24 mouse cellular contexts compared by ENCODE assay signal in genomic region chr4:154081974-154082373, GRCm38 (mm10). TPM values are rescaled to one million over a fixed set of nuclear protein-coding genes. Genes with fewer than 3 reads are reported as not detected.
DNase-seq lines count a peak whose midpoint lies in the region; ATAC-seq and TF ChIP-seq lines count a peak whose summit lies in the region.
"Had no signal": no experiment of that assay in that cellular context is flagged by ENCODE, and none has a peak within 500 bp of the region (broad histone marks: within the 10 kb centered on the region; RNA-seq: fewer than 3 reads in every experiment).

No protein-coding gene starts in this region.

- TF ChIP-seq POLR2A in ES-Bruce4 (IDR thresholded peaks at IDR 0.05; ENCODE audit: insufficient read depth, low read length) = no peak

- H3K27ac ChIP-seq in ES-Bruce4 (ENCODE audit: insufficient read depth, low read length) = peak overlapping the region; percentile 72
- H3K27ac ChIP-seq in ES-E14 (ENCODE audit: insufficient read depth, low read depth, low read length, poor library complexity, severe bottlenecking) = peak overlapping the region; percentile 76
- H3K27ac ChIP-seq in embryonic facial prominence, embryonic 14.5 days (replicated peaks; ENCODE audit: low read depth, low read length) = no peak overlapping the region; the same call in 1 of the 2 replicates
- no peak overlapping the region for H3K27ac ChIP-seq in limb, embryonic 13.5 days
- H3K27ac ChIP-seq: forebrain, embryonic 13.5 days; heart, embryonic 13.5 days; hindbrain, embryonic 15.5 days had no signal

- H3K4me1 ChIP-seq in ES-Bruce4 (ENCODE audit: control insufficient read depth, insufficient read depth, low read length) (peaks cover 7% of the 10 kb centered on the region), ES-E14 (ENCODE audit: control insufficient read depth in 2 of 2, insufficient read depth in 2 of 2, low read length in 2 of 2, poor library complexity in 1 of 2) (peaks cover 6 to 22% of the 10 kb centered on the region in 2 experiments)
- H3K4me1 ChIP-seq in embryonic facial prominence, embryonic 14.5 days (ENCODE audit: control insufficient read depth, insufficient read depth, low read length) = 0 out of 2 replicates have a peak, but pooled peaks cover 4% of the 10 kb centered on the region
- H3K4me1 ChIP-seq in limb, embryonic 13.5 days = no peaks in the 10 kb centered on the region; the same call in 1 of the 2 replicates
- H3K4me1 ChIP-seq: forebrain, embryonic 13.5 days; heart, embryonic 13.5 days had no signal

- H3K36me3 ChIP-seq in ES-Bruce4 (ENCODE audit: control insufficient read depth, insufficient read depth, low read length, poor library complexity, severe bottlenecking) = no peaks in the 10 kb centered on the region
- H3K36me3 ChIP-seq in ES-E14 (ENCODE audit: control insufficient read depth, insufficient read depth, low read length, poor library complexity, severe bottlenecking) = no peaks in the 10 kb centered on the region
- no peaks in the 10 kb centered on the region for H3K36me3 ChIP-seq in embryonic facial prominence, embryonic 14.5 days (ENCODE audit: control insufficient read depth, insufficient read depth, low read length)
- H3K36me3 ChIP-seq in limb, embryonic 13.5 days = no peaks in the 10 kb centered on the region
- H3K36me3 ChIP-seq: heart, embryonic 13.5 days; hindbrain, embryonic 15.5 days had no signal

- ATAC-seq in embryonic facial prominence, embryonic 14.5 days (ENCODE audit: low read depth) = no peak
- no peak for ATAC-seq in limb, embryonic 13.5 days (ENCODE audit: low FRiP score, low read depth)
- ATAC-seq: activated CD4-positive, CD25-positive, alpha-beta regulatory T cell, adult 4 months; forebrain, embryonic 13.5 days; forebrain, postnatal 0 days; intestine, embryonic 16.5 days had no signal

- TF ChIP-seq CTCF in ES-Bruce4 (IDR thresholded peaks at IDR 0.05; ENCODE audit: low read depth, low read length) = no peak

- H3K4me2 ChIP-seq in embryonic facial prominence, embryonic 14.5 days (ENCODE audit: low read depth, low read length) = peak overlapping the region; percentile 43; the same call in 1 of the 2 replicates
- 0 out of 2 replicates have a peak overlapping the region, but pooled peaks have one; percentile 48 for H3K4me2 ChIP-seq in limb, embryonic 13.5 days (replicated peaks)
- H3K4me2 ChIP-seq: forebrain, embryonic 13.5 days; heart, embryonic 13.5 days had no signal

- H3K9me3 ChIP-seq in ES-Bruce4 (replicated peaks; ENCODE audit: control insufficient read depth, insufficient read depth, low read length, poor library complexity, severe bottlenecking) (no peaks in the 10 kb centered on the region), ES-E14 (ENCODE audit: control insufficient read depth, insufficient read depth, low read depth, low read length) (no peaks in the 10 kb centered on the region)
- no peaks in the 10 kb centered on the region for H3K9me3 ChIP-seq in embryonic facial prominence, embryonic 14.5 days (ENCODE audit: control insufficient read depth, low read length)
- H3K9me3 ChIP-seq in limb, embryonic 13.5 days = 0 out of 2 replicates have a peak, but pooled peaks cover 4% of the 10 kb centered on the region
- H3K9me3 ChIP-seq: forebrain, embryonic 13.5 days; heart, embryonic 13.5 days; hindbrain, embryonic 15.5 days had no signal

- in situ Hi-C loops in ES-E14 (cut with MboI; ENCODE audit: low sequenced_read_pairs in 2 of 2, unreplicated experiment in 2 of 2) = no loop called here

- WGBS in embryonic facial prominence, embryonic 14.5 days = 13% methylated on average over 1 of the region's 1 CpGs
- WGBS in limb, embryonic 13.5 days = 9% methylated on average over 1 of the region's 1 CpGs

- H3K9ac ChIP-seq in ES-Bruce4 (ENCODE audit: low read depth, poor library complexity, severe bottlenecking) (peak overlapping the region; percentile 10; the same call in 1 of the 2 replicates), ES-E14 (ENCODE audit: insufficient read depth, low read depth, low read length, poor library complexity, severe bottlenecking) (peak overlapping the region; percentile 19; the same call in 1 of the 2 replicates)
- no peak overlapping the region for H3K9ac ChIP-seq in embryonic facial prominence, embryonic 14.5 days (ENCODE audit: low read depth, low read length)
- no peak overlapping the region for H3K9ac ChIP-seq in limb, embryonic 13.5 days
- H3K9ac ChIP-seq: forebrain, embryonic 13.5 days; forebrain, postnatal 0 days; heart, embryonic 13.5 days; hindbrain, embryonic 15.5 days had no signal

- TF ChIP-seq EP300 in ES-Bruce4 (IDR thresholded peaks at IDR 0.05; ENCODE audit: insufficient read depth, low read depth, low read length) = peak; percentile 81

- H3K27me3 ChIP-seq in ES-Bruce4 (ENCODE audit: control insufficient read depth, insufficient read depth, low read length, poor library complexity, severe bottlenecking) = no peaks in the 10 kb centered on the region
- H3K27me3 ChIP-seq in embryonic facial prominence, embryonic 14.5 days (replicated peaks; ENCODE audit: control insufficient read depth, insufficient read depth, low read length) = peaks cover 33% of the 10 kb centered on the region
- peaks cover 77% of the 10 kb centered on the region for H3K27me3 ChIP-seq in limb, embryonic 13.5 days

- peak; percentile 76 for DNase-seq in ES-E14 (ENCODE audit: low read depth, low spot score)
- no peak for DNase-seq in embryonic facial prominence, embryonic 14.5 days (ENCODE audit: low spot score)
- no peak for DNase-seq in gastrocnemius, postnatal 25 days
- no peak for DNase-seq in thymus, postnatal 36 days
- DNase-seq in thymus, adult 18-20 months = no peak
- DNase-seq: adrenal gland, postnatal 14 days; cerebellum, adult 11-12 months; cerebellum, adult 9-10 months; forebrain, postnatal 0 days; gastrocnemius, postnatal 14 days; heart, postnatal 36 days had no signal

- H3K4me3 ChIP-seq in ES-Bruce4 (ENCODE audit: low read depth, low read length) (peak overlapping the region; percentile 26), ES-E14 (ENCODE audit: insufficient read depth in 1 of 2, low read depth in 1 of 2, low read length in 2 of 2, poor library complexity in 1 of 2, severe bottlenecking in 1 of 2) (peak overlapping the region; percentile 51 to 61)
- H3K4me3 ChIP-seq in embryonic facial prominence, embryonic 14.5 days (ENCODE audit: low read depth, low read length) = peak overlapping the region; percentile 33; the same call in 1 of the 2 replicates
- H3K4me3 ChIP-seq in limb, embryonic 13.5 days = no peak overlapping the region; the same call in 1 of the 2 replicates
- H3K4me3 ChIP-seq: forebrain, embryonic 13.5 days; heart, embryonic 13.5 days had no signal

TF ChIP-seq in ES-E14, 5 proteins besides CTCF, POLR2A, EP300 and RAD21:
- no peak for TF ChIP-seq CHD2 (IDR thresholded peaks at IDR 0.05; ENCODE audit: low read depth, low read length)
- no peak for TF ChIP-seq ZC3H11A (IDR thresholded peaks at IDR 0.05; ENCODE audit: borderline replicate concordance, low read depth, low read length)
- no peak for TF ChIP-seq HCFC1 (IDR thresholded peaks at IDR 0.05; ENCODE audit: borderline replicate concordance, insufficient read depth, low read length)
- no peak for TF ChIP-seq ZNF384 (IDR thresholded peaks at IDR 0.05; ENCODE audit: low read depth, low read length)
- no peak for TF ChIP-seq MAFK (IDR thresholded peaks at IDR 0.05; ENCODE audit: insufficient read depth, low read depth, low read length)

RNA-seq across cellular contexts. Expression of gene Ccdc27, which starts 39.5 kb away (rescaled TPM):
- not detected in 2 replicates for polyA plus RNA-seq in ES-Bruce4 (2011; ENCODE audit: insufficient read depth, insufficient read length, low read depth, missing spikeins)
- not detected in 2 replicates for total RNA-seq in ES-E14 (2012; rRNA removed)
- 0.09 TPM in 1 of 2 replicates, not detected in the other for polyA plus RNA-seq in embryonic facial prominence, embryonic 14.5 days (2014; fragmentation: Nextera tagmentation; extraction: Ambion mirVana)
- polyA plus RNA-seq in limb, embryonic 13.5 days (2015; fragmentation: Nextera tagmentation; extraction: Ambion mirVana) = not detected in 2 replicates
- total RNA-seq in gastrocnemius, postnatal 25 days (2021) = not detected
- total RNA-seq: adrenal gland, adult 18-20 months; adrenal gland, postnatal 14 days; forebrain, postnatal 0 days; gastrocnemius, adult 18-20 months; gastrocnemius, postnatal 14 days; granulocyte monocyte progenitor cell, adult 5-6 weeks; heart, postnatal 36 days had no signal
- polyA plus RNA-seq: activated CD4-positive, CD25-positive, alpha-beta regulatory T cell, adult 4 months; embryonic facial prominence, embryonic 11.5 days; forebrain, embryonic 13.5 days; forebrain, postnatal 0 days; heart, embryonic 13.5 days; heart, postnatal 0 days; hindbrain, embryonic 11.5 days; hindbrain, embryonic 15.5 days; intestine, embryonic 16.5 days had no signal

RNA-seq across cellular contexts. Expression of gene Smim1, which starts 55.9 kb away (rescaled TPM):
- 12.1 and 15.8 TPM in 2 replicates for polyA plus RNA-seq in ES-Bruce4 (2011; ENCODE audit: insufficient read depth, insufficient read length, low read depth, missing spikeins)
- total RNA-seq in ES-E14 (2012; rRNA removed) = 2.9 and 3.0 TPM in 2 replicates
- 34.3 TPM in 2 replicates for polyA plus RNA-seq in embryonic facial prominence, embryonic 14.5 days (2014; fragmentation: Nextera tagmentation; extraction: Ambion mirVana)
- polyA plus RNA-seq in limb, embryonic 13.5 days (2015; fragmentation: Nextera tagmentation; extraction: Ambion mirVana) = 11.8 and 12.6 TPM in 2 replicates
- 1 to 10 TPM; 2.2 to 3.4 TPM for total RNA-seq in gastrocnemius, postnatal 25 days (2021)

RNA-seq across cellular contexts. Expression of gene Trp73, which starts 58.0 kb away (rescaled TPM):
- 2.3 and 2.8 TPM in 2 replicates for polyA plus RNA-seq in ES-Bruce4 (2011; ENCODE audit: insufficient read depth, insufficient read length, low read depth, missing spikeins)
- total RNA-seq in ES-E14 (2012; rRNA removed) = 2.6 and 4.5 TPM in 2 replicates
- polyA plus RNA-seq in embryonic facial prominence, embryonic 14.5 days (2014; fragmentation: Nextera tagmentation; extraction: Ambion mirVana) = 3.5 and 3.8 TPM in 2 replicates
- polyA plus RNA-seq in limb, embryonic 13.5 days (2015; fragmentation: Nextera tagmentation; extraction: Ambion mirVana) = 1.6 and 1.7 TPM in 2 replicates
- under 1 TPM in 1 of 2 experiments, not detected in 1; 0.38 TPM for total RNA-seq in gastrocnemius, postnatal 25 days (2021)
- total RNA-seq: adrenal gland, adult 18-20 months; adrenal gland, postnatal 14 days; gastrocnemius, adult 18-20 months; granulocyte monocyte progenitor cell, adult 5-6 weeks; heart, postnatal 36 days had no signal
- polyA plus RNA-seq: activated CD4-positive, CD25-positive, alpha-beta regulatory T cell, adult 4 months; heart, postnatal 0 days had no signal

Comparison
In these comparisons a context has a peak if more than half of its experiments do, and no peak if none do; other contexts are left out.
1. H3K27ac ChIP-seq: peak in ES-Bruce4 (single experiment) and ES-E14 (single experiment); none in embryonic facial prominence, embryonic 14.5 days (single experiment) and limb, embryonic 13.5 days (single experiment).
2. H3K9ac ChIP-seq: peak in ES-Bruce4 (single experiment) and ES-E14 (single experiment); none in embryonic facial prominence, embryonic 14.5 days (single experiment) and limb, embryonic 13.5 days (single experiment).